In the genomic region with DNA sequence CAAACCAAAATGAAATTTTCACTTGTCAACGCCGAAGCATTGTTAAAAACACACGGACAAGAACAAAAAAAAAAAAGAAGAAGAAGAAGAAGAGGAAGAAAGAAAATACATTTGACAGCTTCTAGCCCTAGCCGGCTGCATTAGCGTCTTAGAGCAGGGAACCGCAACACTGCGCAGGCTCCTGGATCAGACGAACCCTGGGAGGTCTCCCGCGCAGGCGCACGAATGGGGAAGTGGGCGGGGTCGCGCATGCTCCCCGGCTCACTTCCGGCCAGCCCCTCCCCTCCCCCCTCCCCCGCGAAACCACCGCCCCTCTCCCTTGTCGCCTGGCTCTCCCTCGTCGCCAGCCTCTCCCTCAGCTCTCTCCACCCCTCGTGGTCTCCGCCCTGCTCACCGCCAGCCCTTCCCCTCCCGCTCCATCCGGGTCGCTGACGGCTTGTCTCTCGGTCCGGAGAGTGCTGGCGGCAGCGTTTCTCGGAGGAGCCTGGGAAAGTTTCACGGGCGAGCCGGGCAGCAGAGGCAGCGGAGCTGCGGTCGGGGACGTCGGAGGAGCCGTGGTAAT, we compare ENCODE assay signal across 8 mouse cellular contexts. TPM values are rescaled to one million over a fixed set of nuclear protein-coding genes. Genes with fewer than 3 reads are reported as not detected.
DNase-seq lines count a peak whose midpoint lies in the region; ATAC-seq lines count a peak whose summit lies in the region.

A gene (plus strand): TSS at position 318 of the 562 bp plus-strand sequence.

- peak; percentile 95 for DNase-seq in adipocyte (ENCODE audit: low spot score)
- DNase-seq in embryo, embryonic 10 days (ENCODE audit: low spot score), result peak; percentile 97
- peak; percentile 96 for DNase-seq in gastrocnemius, postnatal 10 days
- peak; percentile 96 for DNase-seq in induced T-regulatory cell, adult 2 months (ENCODE audit: low read depth)
- peak; percentile 79 to 94 for DNase-seq in left cerebral cortex, adult 9 months (ENCODE audit: low spot score in 2 of 2)
- peak; percentile 98 for DNase-seq in right cerebral cortex, postnatal 14 days
- peak; percentile 91 to 92 for DNase-seq in urinary bladder, postnatal 36 days (ENCODE audit: low spot score in 2 of 2)

- peak; percentile 90 for ATAC-seq in megakaryocyte progenitor cell, adult 5-6 weeks (replicated peaks; ENCODE audit: poor library complexity)

RNA-seq across cellular contexts. Expression of the gene that starts here (rescaled TPM):
- 10 to 100 TPM; 22.6 to 32.1 TPM for total RNA-seq in gastrocnemius, postnatal 10 days (2021)
- total RNA-seq in megakaryocyte progenitor cell, adult 5-6 weeks (2015), result 84.0 and 88.0 TPM in 2 replicates
- total RNA-seq in megakaryocyte progenitor cell, adult 5-6 weeks (2017), result 56.3 and 59.2 TPM in 2 replicates

Comparison
In these comparisons a context has a peak if more than half of its experiments do, and no peak if none do; other contexts are left out.
1. Peak in every context shown above with its lines: DNase-seq and ATAC-seq.